Mouse (Mus musculus) embryonic stem cell, embryonic (primary cell): ENCODE measurements around the gene Gcg.

Experiments used
- CTCF ChIA-PET, 4 experiments: fragments of 300-600 bp in 2 of 4; fragments of 350-600 bp in 2 of 4; sonication (Branson Sonifier 250); formaldehyde crosslinking; loops; one replicate each; lab custom pipeline; 2022; ENCODE audit warnings: inconsistent platforms in 2 of 4; lab: Charles Lee
- POLR2A ChIA-PET, 4 experiments: fragments of 300-600 bp in 2 of 4; fragments of 350-600 bp in 2 of 4; sonication (Branson Sonifier 250); formaldehyde crosslinking; loops; one replicate each; lab custom pipeline; 2022; ENCODE audit warnings: antibody characterized with exemption in 4 of 4, inconsistent platforms in 1 of 4; lab: Charles Lee

Gene Gcg

DNA sequence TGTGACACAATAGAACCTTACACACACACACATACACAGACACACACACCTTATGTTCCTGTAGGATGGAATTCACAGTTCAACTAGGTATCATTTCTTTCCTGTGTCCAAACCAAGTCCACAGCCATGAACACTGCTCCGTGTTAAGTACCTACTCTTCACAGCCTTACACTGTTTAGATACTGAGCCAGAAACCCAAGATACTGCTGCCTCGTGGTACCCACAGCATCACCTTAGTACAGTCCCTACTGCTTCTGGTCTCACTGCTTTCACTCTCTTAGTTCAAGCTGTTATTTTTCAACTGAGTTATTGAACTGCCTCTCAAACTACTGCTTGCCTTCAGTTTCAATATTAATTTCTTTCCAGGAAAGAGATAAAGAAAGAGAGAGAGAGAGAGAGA lies 20.2 kb downstream of the Gcg start:
- CTCF ChIA-PET = no interaction called here
- POLR2A ChIA-PET = interaction anchor here in 1 of 4 experiments (1.2 kb wide), 1 partner anchor 1045 kb away, joined by 18 read pairs; no protein-coding TSS in a partner anchor

DNA sequence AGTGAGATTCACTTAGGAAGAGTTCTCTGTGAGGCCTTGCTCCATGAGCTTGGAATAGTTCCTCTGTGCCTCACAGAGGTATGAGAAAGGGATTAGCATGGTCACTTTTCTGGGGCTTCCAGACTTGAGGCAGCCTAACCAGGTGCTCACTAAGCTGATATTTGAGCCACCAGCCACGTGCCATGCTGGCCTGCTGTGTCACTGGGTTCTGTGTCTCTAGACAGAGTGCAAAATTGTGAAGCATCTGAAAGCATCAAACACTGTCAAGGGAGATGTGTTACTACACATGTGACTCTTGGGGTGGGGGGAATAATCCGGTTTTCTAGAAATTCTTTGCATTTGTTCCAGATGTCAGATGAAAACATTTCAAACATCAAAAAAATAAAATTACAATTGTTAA lies 21.3 kb downstream of the Gcg start:
- ChIA-PET CTCF (no interaction called here), POLR2A (interaction anchor here in 1 of 4 experiments (0.7 kb wide), 1 partner anchor 53 kb away, joined by 3 read pairs; no protein-coding TSS in a partner anchor)

DNA sequence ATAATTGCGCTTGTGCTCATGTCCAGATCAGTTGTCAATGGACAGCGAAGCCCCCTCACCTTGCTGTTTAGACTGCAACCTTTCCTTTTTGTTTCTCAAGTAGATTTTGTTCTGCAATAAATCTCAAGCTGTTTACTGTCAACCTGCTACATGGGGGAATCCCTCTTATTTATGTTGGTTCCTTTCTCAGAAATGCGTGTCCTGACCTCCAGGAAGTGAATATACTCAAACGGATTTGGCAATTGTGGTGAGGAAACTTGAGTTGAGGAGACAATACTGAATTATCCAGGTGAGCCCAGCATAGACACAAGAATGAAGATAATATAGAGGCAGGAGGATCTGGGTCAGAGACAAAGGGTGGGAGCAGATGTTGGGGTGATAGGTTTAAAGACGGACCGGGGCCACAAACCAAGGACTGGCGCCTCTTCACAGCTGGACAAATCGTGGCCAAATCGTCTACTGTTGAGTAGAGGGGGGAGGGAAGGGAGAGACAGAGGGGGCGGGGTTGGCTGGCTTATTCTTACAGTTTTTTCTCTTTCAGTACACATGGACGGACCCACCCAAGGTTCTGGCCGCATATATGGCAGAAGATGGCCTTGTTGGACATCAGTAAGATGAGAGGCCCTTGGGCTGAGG lies 22.5 kb downstream of the Gcg start:
- CTCF ChIA-PET = interaction anchor here in 2 of 4 experiments (1.0 to 3.0 kb wide), 2 partner anchors 16 to 167 kb away, joined by 3 to 7 read pairs; no protein-coding TSS in a partner anchor
- POLR2A ChIA-PET = interaction anchor here in 1 of 4 experiments (0.7 kb wide), 1 partner anchor 631 kb away, joined by 3 read pairs; no protein-coding TSS in a partner anchor

DNA sequence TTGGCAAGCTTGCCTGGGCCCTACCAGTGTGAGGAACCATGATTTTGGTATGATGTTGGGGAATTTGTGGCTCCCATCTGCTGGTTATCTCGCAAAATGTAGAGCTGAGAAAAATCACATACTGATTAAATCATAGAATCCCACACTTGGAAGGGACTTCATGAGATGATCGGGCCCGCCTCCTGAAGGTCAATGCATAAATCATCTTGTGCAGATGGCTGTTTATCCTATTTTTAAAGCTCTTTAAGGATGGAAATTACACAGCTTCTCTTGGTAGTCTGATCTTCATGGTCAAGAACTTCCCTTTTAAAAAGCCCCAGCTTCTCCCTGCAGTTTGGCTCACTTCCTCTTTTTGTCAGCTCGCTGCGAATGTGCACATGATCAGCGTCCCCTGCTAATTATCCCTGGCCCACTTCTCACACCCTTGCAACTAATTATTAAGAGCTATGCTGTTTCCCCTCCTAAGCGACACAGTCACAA lies 23.2 kb downstream of the Gcg start:
- POLR2A ChIA-PET = interaction anchor here in 1 of 4 experiments (0.6 kb wide), 2 partner anchors 9 to 824 kb away, joined by 3 to 6 read pairs; no protein-coding TSS in a partner anchor
- CTCF ChIA-PET = interaction anchor here (0.6 to 3.0 kb wide), 9 partner anchors 9 to 205 kb away, joined by 3 to 10 read pairs (median 4); no protein-coding TSS in a partner anchor

DNA sequence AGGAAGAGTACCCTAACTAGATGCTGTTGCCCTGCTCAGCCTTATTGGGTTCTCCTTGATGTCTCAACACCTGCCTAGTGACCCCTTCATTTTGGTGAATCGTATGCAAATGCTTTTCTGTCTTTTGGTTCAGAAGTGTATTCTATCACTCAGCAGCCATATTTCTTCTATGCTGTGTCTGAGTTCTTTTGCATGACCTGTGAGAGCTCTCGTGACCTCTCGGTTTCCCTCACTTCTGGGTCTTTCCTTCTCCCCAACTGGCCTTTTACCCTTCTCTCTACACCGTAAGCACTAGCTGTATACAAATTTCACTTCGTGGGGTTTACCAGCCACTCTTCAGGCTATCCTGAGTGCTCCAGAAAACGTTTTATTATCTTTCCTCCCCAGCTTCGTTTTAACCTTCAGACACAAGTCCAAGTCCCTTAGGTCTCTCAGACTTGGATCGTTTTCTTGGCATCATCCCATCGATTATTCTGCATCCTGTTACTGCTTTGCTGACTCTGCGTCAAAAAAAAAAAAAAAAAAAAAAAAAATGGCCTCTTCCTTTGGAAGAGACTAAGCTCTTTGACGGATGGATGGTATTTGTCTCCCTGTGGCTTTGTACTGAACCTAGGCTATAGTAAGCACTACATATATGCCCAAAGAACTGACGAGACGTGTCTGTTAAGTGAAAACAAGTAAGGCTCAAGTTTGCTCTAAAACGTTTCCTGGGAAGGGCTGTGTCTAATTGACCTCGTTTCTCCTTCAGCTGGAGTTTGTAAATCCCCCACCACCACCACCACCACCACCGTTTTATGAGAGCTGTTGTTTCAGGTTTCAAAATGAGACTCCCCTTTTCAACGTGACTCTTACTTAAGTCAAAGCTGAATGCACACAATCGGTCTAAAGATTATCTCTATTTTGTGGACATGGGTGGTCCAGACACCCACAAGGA lies 23.9 kb downstream of the Gcg start:
- ChIA-PET CTCF (interaction anchor here (0.6 to 3.0 kb wide), 14 partner anchors 8 to 206 kb away, joined by 3 to 10 read pairs (median 4); no protein-coding TSS in a partner anchor), POLR2A (interaction anchor here in 2 of 4 experiments (0.5 to 0.7 kb wide), 4 partner anchors 8 to 824 kb away, joined by 3 to 6 read pairs (median 3); no protein-coding TSS in a partner anchor)

DNA sequence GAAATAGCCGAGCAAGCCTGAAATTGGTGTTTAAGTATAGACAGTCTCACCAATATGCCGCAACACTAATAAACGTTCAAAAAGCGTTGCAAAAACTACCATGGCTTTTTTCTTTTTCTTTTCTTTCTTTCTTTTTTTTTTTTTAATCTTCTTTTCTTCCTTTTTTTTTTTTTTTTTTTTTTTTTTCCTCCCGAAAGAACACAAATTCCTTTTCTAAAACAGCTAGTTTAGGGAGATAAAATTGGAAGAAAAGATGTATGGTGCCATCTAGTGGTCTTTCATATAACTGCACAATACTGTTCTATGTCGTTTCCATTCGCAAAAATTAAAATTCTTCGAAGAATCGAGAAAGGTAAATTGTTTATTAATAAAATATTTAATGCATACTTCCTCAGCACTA lies 25.4 kb downstream of the Gcg start:
- ChIA-PET POLR2A (interaction anchor here in 2 of 4 experiments (0.6 to 0.7 kb wide), 2 partner anchors 104 to 193 kb away, joined by 3 read pairs; no protein-coding TSS in a partner anchor), CTCF (interaction anchor here (0.6 to 3.0 kb wide), 18 partner anchors 9 to 965 kb away, joined by 3 to 26 read pairs (median 5); no protein-coding TSS in a partner anchor)

DNA sequence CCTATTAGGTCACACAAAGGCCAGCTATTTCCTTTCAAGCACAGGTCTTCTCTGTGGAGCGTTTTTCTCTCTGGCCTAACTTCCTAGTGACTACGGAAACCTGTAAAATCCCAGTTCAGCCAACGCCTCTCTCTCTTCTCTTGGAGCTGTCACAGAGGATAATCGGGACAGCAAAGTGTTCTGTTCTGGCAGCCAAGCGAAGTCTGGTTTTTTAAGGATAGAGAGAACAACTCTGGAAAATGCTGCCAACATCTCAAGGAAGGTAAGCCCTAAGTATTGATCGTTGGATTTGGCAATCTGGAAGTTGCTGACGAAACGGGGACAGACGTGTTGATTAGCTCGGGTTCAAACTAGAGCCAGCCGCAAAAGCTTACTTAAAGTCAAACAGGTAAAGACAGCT lies 28.5 kb downstream of the Gcg start:
- ChIA-PET POLR2A (interaction anchor here in 2 of 4 experiments (0.7 to 2.0 kb wide), 2 partner anchors 14 kb away, joined by 3 to 4 read pairs; no protein-coding TSS in a partner anchor), CTCF (no interaction called here)

DNA sequence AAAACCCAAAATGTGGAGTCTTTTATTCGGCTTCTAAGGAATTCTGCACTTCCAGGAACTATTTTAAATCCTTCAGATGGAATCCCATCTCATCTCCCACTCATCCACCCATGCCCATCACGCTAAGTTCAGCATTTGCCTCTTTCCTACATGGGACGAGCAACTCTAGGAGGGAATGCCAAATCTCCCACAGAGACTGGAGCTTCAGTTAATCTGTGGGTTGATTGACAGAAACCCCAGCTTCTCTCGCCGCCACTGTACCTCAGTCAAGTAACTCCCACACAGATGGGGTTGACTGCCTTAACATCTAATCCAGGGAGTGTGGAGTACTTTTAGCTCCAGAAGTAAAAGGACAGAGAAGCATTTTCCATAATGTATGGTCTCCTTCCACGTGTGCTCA lies 29.4 kb downstream of the Gcg start:
- CTCF ChIA-PET = no interaction called here
- POLR2A ChIA-PET = interaction anchor here in 1 of 4 experiments (2.0 kb wide), 1 partner anchor 13 kb away, joined by 4 read pairs; no protein-coding TSS in a partner anchor

DNA sequence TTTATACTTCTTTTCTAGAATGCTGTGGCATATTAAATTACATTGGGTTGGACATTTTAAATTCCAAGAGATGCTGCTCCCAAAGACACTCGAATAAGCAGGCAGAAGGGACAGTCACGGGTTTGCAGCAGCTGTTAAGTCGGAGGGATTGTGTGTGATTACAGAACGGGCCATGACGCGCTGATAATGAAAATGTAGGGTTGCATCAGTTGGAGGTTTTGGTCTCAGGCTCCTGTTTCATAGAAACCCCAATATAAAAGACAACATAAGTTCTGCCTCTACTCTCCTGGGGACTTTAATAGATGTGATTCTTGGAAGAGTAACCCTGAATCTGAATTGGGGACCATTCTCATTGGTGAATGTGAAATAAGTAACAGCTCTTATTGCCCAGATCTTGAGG lies 33.1 kb downstream of the Gcg start:
- ChIA-PET CTCF (no interaction called here), POLR2A (interaction anchor here in 1 of 4 experiments (1.2 kb wide), 1 partner anchor 9 kb away, joined by 4 read pairs; no protein-coding TSS in a partner anchor)

DNA sequence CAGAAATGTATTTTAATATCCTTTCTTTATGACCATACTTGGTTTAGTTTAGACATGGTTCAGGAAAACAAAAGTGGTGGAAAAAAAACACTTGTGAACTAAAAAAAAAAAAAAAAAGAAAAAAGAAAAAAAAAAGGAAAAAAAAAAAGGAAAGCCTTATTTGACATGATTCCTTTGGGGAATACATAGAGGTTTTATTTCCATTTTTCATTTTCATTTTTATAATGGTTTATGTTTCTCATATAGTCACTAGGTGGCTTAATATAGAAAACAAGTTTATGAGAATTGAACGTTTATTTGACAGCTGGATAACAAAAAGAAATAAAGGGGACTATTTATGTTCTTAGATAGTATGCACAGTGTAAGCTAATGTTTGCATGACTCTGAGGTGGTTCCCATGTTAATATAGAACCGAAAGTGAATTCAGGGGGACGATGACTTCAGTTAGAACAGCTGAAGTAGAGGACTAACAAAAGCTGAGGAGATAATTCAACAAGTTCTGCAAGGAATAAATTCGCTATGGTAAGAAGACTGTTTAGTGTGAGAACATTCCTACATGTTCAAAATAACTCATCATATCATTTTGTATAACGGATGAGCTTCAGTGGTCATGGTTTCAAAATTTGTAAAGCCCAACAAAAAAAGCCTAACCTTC lies 33.6 kb downstream of the Gcg start:
- POLR2A ChIA-PET = interaction anchor here in 2 of 4 experiments (0.7 to 1.2 kb wide), 2 partner anchors 9 to 178 kb away, joined by 3 to 4 read pairs; no protein-coding TSS in a partner anchor
- CTCF ChIA-PET = interaction anchor here in 1 of 4 experiments (0.6 kb wide), 1 partner anchor 8 kb away, joined by 6 read pairs; no protein-coding TSS in a partner anchor

DNA sequence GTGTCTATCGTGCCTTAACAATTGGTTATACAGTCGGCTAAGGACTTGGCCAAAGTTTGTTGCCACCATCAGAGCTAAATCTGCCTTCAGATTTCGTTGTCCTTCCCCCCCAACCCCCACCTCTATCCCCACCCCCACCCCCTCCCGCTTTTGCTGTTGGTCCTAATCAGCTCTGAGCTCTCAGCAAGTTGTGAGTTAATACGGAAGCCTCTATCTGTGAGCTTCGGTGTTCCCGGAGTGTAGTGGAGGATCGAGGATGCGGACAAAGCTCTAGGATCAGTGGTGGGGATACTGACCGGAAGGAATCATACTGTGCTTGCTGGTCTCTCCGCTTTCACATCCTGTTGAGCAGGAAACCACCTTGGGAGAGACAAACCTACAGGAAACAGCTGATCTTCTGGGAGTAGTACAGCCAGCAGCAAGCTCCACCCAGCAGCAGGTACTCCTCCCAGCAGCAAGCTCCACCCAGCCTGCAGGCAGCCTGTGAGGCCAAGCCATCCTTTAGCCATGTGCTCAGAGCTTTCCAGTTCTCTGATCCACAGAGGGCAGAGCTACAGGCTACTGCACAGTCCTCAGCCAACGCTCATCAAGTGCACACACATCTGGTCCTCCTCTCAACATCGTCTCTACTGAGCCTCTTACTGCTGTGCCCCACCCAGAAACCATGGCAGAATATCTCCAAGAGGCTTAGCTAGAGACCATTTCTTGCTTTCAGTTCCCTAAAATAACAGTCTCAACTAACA lies 42.5 kb downstream of the Gcg start:
- ChIA-PET POLR2A (interaction anchor here in 3 of 4 experiments (0.6 to 1.8 kb wide), 12 partner anchors 9 to 729 kb away, joined by 3 to 9 read pairs (median 3); partner anchors contain the start of gene Psmd14 (in 1 of the 3)), CTCF (interaction anchor here (0.6 to 1.0 kb wide), 4 partner anchors 17 to 202 kb away, joined by 3 to 7 read pairs (median 4); no protein-coding TSS in a partner anchor)

DNA sequence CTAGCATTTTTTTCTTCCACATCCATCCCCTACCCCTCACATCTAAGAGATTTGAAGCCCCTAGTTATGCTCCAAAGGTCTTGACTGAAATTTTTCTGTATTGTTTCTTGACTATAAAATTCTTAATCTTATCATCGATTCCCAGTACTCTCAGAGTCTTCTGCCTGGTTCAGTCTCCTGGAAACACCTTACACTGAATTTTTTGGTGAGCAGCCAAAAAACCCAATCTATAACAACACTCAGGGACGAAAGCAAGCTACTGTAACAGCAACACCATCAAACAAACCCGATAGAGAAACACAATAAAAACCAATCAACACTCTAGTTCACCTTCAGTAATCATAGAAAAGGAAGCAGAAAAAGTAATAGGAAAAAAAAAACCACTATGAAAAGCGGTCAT lies 43.4 kb downstream of the Gcg start:
- ChIA-PET CTCF (interaction anchor here in 1 of 4 experiments (0.9 kb wide), 1 partner anchor 18 kb away, joined by 5 read pairs; no protein-coding TSS in a partner anchor), POLR2A (interaction anchor here in 2 of 4 experiments (0.7 to 1.8 kb wide), 4 partner anchors 19 to 33 kb away, joined by 3 to 9 read pairs (median 5); no protein-coding TSS in a partner anchor)

DNA sequence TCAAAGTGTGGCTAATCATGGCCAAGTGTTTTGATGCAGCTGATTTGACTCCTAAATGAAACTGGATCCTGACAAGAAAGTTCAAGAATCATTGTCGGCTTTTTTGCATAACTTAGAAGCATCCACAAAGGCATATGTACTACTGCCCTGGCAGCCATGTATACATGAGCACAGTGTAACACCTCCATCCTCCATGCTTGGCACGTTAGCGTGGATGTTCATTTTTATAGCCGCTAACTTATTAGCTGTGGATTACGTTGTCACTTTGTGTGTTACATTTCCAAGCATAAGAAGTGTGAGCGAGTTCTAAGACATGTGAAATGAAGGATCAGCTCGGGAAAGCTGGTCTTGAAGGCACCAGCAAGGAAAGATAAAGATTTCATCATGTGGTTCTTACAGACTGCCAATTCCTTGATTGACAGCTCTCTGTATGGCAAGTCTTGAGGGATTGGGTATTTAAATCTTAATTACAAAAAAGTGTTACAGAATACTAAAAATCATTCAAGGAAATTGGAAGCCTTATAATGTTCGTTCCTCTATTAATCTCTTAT lies 52.1 kb downstream of the Gcg start:
- POLR2A ChIA-PET = interaction anchor here in 2 of 4 experiments (1.1 kb wide), 2 partner anchors 10 to 35 kb away, joined by 3 read pairs; no protein-coding TSS in a partner anchor
- CTCF ChIA-PET = no interaction called here

DNA sequence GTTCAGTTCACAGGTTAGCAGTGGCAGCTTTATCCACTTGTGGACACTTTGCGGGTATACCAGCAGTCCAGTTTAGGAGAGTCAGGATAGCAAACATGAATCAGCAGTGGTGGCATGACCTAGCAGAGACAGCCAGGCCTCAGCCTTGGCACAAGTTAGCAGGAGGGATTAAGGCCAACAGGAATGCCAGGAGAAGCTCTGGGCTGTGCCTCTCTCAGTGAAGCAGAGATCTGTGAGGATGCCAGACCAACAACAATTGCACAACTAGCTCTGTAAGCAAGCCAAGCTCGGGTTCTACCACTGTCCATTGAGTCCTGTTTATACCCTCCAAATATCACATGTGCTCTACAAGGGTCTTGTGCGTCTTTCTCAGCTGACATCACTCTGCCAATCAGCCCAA lies 57.5 kb downstream of the Gcg start:
- POLR2A ChIA-PET = interaction anchor here in 1 of 4 experiments (0.8 kb wide), 1 partner anchor 14 kb away, joined by 3 read pairs; the partner anchor contains the start of gene Dpp4
- CTCF ChIA-PET = no interaction called here
